Mouse (Mus musculus) forebrain, postnatal 0 days (tissue): Measurements from ENCODE around the gene Osbpl6. TPM values are rescaled to one million over a fixed set of nuclear protein-coding genes. Genes with fewer than 3 reads are reported as not detected.

Experiments used
- ATAC-seq: fragments of 200-750 bp; cut with Nextera tagmentation; 2 replicates; pipeline ENCODE4 v1.8.0; 2017; ENCODE audit warnings: mild to moderate bottlenecking, moderate library complexity
- DNase-seq: peaks from one replicate; pipeline ENCODE4 v3.0.0-alpha.2; 2015
- H3K27ac ChIP-seq: fragments of 300-500 bp; sonication (generic); 2 replicates; pipeline ENCODE4 v1.5.1; 2014; ENCODE audit warnings: low read depth, mild to moderate bottlenecking, antibody characterized with exemption, low read length, moderate library complexity, mixed read lengths
- H3K27me3 ChIP-seq: fragments of 300-500 bp; sonication (generic); 2 replicates; pipeline ENCODE4 v1.6.1; 2014; ENCODE audit warnings: mild to moderate bottlenecking, low read length, mixed read lengths; ENCODE audit not compliant: insufficient read depth
- H3K36me3 ChIP-seq: fragments of 300-500 bp; sonication (generic); 2 replicates; pipeline ENCODE4 v1.6.1; 2014; ENCODE audit warnings: mild to moderate bottlenecking, moderate library complexity; ENCODE audit not compliant: insufficient read depth
- H3K4me1 ChIP-seq: fragments of 300-500 bp; sonication (generic); 2 replicates; pipeline ENCODE4 v1.6.1; 2014; ENCODE audit warnings: antibody characterized with exemption; ENCODE audit not compliant: insufficient read depth
- H3K4me2 ChIP-seq: fragments of 300-500 bp; sonication (generic); 2 replicates; pipeline ENCODE4 v1.6.1; 2014; ENCODE audit warnings: low read depth, mild to moderate bottlenecking, moderate library complexity
- H3K4me3 ChIP-seq: fragments of 300-500 bp; sonication (generic); 2 replicates; pipeline ENCODE4 v1.5.1; 2014; ENCODE audit warnings: low read depth, low read length, mixed read lengths
- H3K9ac ChIP-seq: fragments of 300-500 bp; sonication (generic); 2 replicates; pipeline ENCODE4 v1.6.1; 2014; ENCODE audit warnings: mild to moderate bottlenecking
- H3K9me3 ChIP-seq: fragments of 300-500 bp; sonication (generic); 2 replicates; pipeline ENCODE4 v1.6.1; 2016; ENCODE audit warnings: low read length
- CTCF ChIP-seq: sonication (generic); IDR thresholded peaks from 2 replicates; pipeline ENCODE4 v1.5.1; 2016; ENCODE audit warnings: antibody characterized with exemption, control low read depth, low read depth
- WGBS: fragments of 180-500 bp; shearing (Covaris S2); extraction: QIAGEN DNeasy Blood & Tissue Kit; methylation state at CpG from one replicate; pipeline ENCODE4 v1.1.7; 2014; 5-methylcytosine and 5-hydroxymethylcytosine counted together
- polyA plus RNA-seq: library from polyadenylated mRNA; unstranded; fragments of >200 nt; fragmentation: Nextera tagmentation; extraction: Ambion mirVana; gene quantifications from 2 replicates; pipeline ENCODE4 v1.2.1, GENCODE M21; 2015
- total RNA-seq: library from RNA; depleted of rRNA; stranded (reverse); fragments of >200 nt; gene quantifications from 2 replicates; pipeline ENCODE4 v1.2.3, GENCODE M21; 2014

Osbpl6 gene
- total and polyA plus RNA-seq, 2 experiments from 2014 or later, result 17.1 to 19.5 TPM

- ATAC-seq (peak; percentile 95), DNase-seq (peak; percentile 93)
- under 1% methylated on average over 60 of the region's 61 CpGs for WGBS
- H3K36me3 ChIP-seq, result peaks cover 15% of the 10 kb centered on the region
- H3K9ac ChIP-seq, result peak within 1 kb of the TSS; percentile 64
- peak; percentile 89 for TF ChIP-seq CTCF
- peak within 1 kb of the TSS; percentile 69 for H3K27ac ChIP-seq
- no peaks in the 10 kb centered on the region for H3K27me3 ChIP-seq
- no peaks in the 10 kb centered on the region for H3K9me3 ChIP-seq
- H3K4me1 ChIP-seq, result no peaks in the 10 kb centered on the region
- H3K4me3 ChIP-seq, result peak within 1 kb of the TSS; percentile 56
- peak within 1 kb of the TSS; percentile 70 for H3K4me2 ChIP-seq
Observed at GRCm38 (mm10) chr2:76369821-76370655, 36.3 kb upstream of the Osbpl6 start, which contains the start of gene Rbm45. Rbm45 (plus strand) TSS chr2:76369984.

GRCm38 (mm10) chr2:76370656-76370922, 35.7 kb upstream of the Osbpl6 start:
- DNase-seq (no peak), ATAC-seq (no peak)
- 2% methylated on average over 7 of the region's 7 CpGs for WGBS

GRCm38 (mm10) chr2:76372244-76372643, 34.1 kb upstream of the Osbpl6 start:
- no peaks in the 10 kb centered on the region for H3K4me1 ChIP-seq
- no peaks in the 10 kb centered on the region for H3K27me3 ChIP-seq
- 88% methylated on average over 4 of the region's 4 CpGs for WGBS
- no peak overlapping the region for H3K4me3 ChIP-seq
- no peak for ATAC-seq
- no peak for DNase-seq
- H3K27ac ChIP-seq, result no peak overlapping the region
- H3K9me3 ChIP-seq, result no peaks in the 10 kb centered on the region
- H3K4me2 ChIP-seq, result no peak overlapping the region
- no peak overlapping the region for H3K9ac ChIP-seq
- peaks cover 18% of the 10 kb centered on the region for H3K36me3 ChIP-seq
- TF ChIP-seq CTCF, result no peak

More at GRCm38 (mm10) chr2:76370656-76370922, 35.7 kb upstream of the Osbpl6 start:
- peak overlapping the region; percentile 64 for H3K9ac ChIP-seq
- no peak for TF ChIP-seq CTCF
- peak overlapping the region; percentile 56 for H3K4me3 ChIP-seq
- H3K27me3 ChIP-seq, result no peaks in the 10 kb centered on the region
- peaks cover 15% of the 10 kb centered on the region for H3K36me3 ChIP-seq
- no peak overlapping the region for H3K27ac ChIP-seq
- H3K9me3 ChIP-seq, result no peaks in the 10 kb centered on the region
- H3K4me1 ChIP-seq, result no peaks in the 10 kb centered on the region
- peak overlapping the region; percentile 70 for H3K4me2 ChIP-seq

- TF ChIP-seq CTCF, result no peak
- no peak for ATAC-seq
- DNase-seq, result no peak
- peaks cover 40% of the 10 kb centered on the region for H3K36me3 ChIP-seq
- H3K27me3 ChIP-seq, result no peaks in the 10 kb centered on the region
- H3K27ac ChIP-seq, result no peak overlapping the region
- H3K9me3 ChIP-seq, result no peaks in the 10 kb centered on the region
- H3K4me2 ChIP-seq, result no peak overlapping the region
- H3K4me1 ChIP-seq, result no peaks in the 10 kb centered on the region
- 91% methylated on average over 6 of the region's 6 CpGs for WGBS
- no peak overlapping the region for H3K9ac ChIP-seq
- no peak overlapping the region for H3K4me3 ChIP-seq
Observed at GRCm38 (mm10) chr2:76374544-76375206, 31.6 kb upstream of the Osbpl6 start.

- no peak for ATAC-seq
- H3K27me3 ChIP-seq, result no peaks in the 10 kb centered on the region
- H3K9ac ChIP-seq, result no peak overlapping the region
- WGBS, result 96% methylated on average over 19 of the region's 19 CpGs
- no peaks in the 10 kb centered on the region for H3K4me1 ChIP-seq
- no peak for TF ChIP-seq CTCF
- H3K36me3 ChIP-seq, result peaks cover 51% of the 10 kb centered on the region
- no peak overlapping the region for H3K4me2 ChIP-seq
- no peak for DNase-seq
- no peak overlapping the region for H3K27ac ChIP-seq
- no peaks in the 10 kb centered on the region for H3K9me3 ChIP-seq
- no peak overlapping the region for H3K4me3 ChIP-seq
Observed at GRCm38 (mm10) chr2:76378646-76379045, 27.7 kb upstream of the Osbpl6 start.

- TF ChIP-seq CTCF, result no peak
- Histone ChIP-seq H3K9ac (no peak overlapping the region), H3K27me3 (no peaks in the 10 kb centered on the region), H3K9me3 (no peaks in the 10 kb centered on the region), H3K36me3 (peaks cover 19% of the 10 kb centered on the region), H3K4me1 (no peaks in the 10 kb centered on the region), H3K4me2 (no peak overlapping the region), H3K27ac (no peak overlapping the region), H3K4me3 (no peak overlapping the region)
- DNase-seq (no peak), ATAC-seq (no peak)
Observed at GRCm38 (mm10) chr2:76386531-76386930, 19.8 kb upstream of the Osbpl6 start.

- H3K9me3 ChIP-seq, result no peaks in the 10 kb centered on the region
- H3K9ac ChIP-seq, result no peak overlapping the region
- no peak for TF ChIP-seq CTCF
- H3K4me2 ChIP-seq, result no peak overlapping the region
- no peak for ATAC-seq
- H3K36me3 ChIP-seq, result no peaks in the 10 kb centered on the region
- no peak overlapping the region for H3K27ac ChIP-seq
- H3K4me1 ChIP-seq, result peaks cover under 1% of the 10 kb centered on the region; the same call in 1 of the 2 replicates
- H3K4me3 ChIP-seq, result no peak overlapping the region
- DNase-seq, result no peak
- no peaks in the 10 kb centered on the region; the same call in 1 of the 2 replicates for H3K27me3 ChIP-seq
Observed at GRCm38 (mm10) chr2:76400178-76400577, 6.1 kb upstream of the Osbpl6 start.
